Mouse (Mus musculus) lung, adult 2 months (tissue): Measurements from ENCODE around the gene Ikzf5.

Experiments
- CTCF ChIP-seq: fragments of 200-500 bp; IDR thresholded peaks from 2 replicates; pipeline ENCODE4 v1.5.1; 2011; ENCODE audit warnings: mild to moderate bottlenecking, low read length, control low read depth; ENCODE audit not compliant: insufficient read depth
- POLR2A ChIP-seq: fragments of 200-500 bp; IDR thresholded peaks from 2 replicates; pipeline ENCODE4 v1.6.1; 2011; ENCODE audit warnings: low read depth, mild to moderate bottlenecking, control low read depth, low read length, borderline replicate concordance; ENCODE audit errors: extremely low read depth

DNA sequence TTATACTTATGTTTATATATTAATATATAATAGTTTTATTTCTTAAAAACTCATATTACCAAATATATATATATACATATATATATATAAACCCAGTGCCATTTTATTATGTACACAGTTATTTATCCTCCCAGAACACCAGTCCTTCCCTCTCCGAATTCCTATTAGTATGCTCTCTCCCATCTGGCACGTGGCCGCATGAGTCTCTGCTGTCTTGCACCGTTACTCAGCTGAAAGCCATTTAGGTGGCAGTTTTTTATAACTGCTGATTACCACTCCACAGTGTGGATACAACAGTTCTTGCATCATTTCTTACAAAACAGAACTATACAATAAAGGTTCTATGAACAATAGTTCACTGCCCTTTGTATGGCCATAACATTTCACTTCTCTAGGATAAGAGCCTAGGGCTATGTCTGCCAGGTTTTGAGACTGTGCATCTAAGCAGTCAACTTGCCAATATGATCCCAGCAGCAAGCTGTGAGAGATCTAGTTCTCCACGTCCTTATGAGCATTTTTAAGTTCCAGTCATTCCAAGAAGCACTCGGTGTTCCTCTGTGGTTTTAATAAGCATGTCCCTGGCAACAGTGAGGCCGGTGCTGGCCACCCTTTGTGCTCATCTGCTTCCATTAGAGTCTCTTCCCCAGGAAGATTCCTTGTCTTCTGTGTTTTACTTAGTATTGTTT is 64.3 kb downstream of the Ikzf5 start:
- TF ChIP-seq CTCF (no peak), POLR2A (no peak)
